Mouse (Mus musculus): Measurements from ENCODE around the gene Cyp46a1. TPM values are rescaled to one million over a fixed set of nuclear protein-coding genes. Genes with fewer than 3 reads are reported as not detected.

Gene Cyp46a1
- total RNA-seq (2014; rRNA removed) (0.81 and 0.83 TPM in 2 replicates), polyA plus RNA-seq (2012; rRNA removed) (2.5 and 3.0 TPM in 2 replicates)

GRCm38 (mm10) chr12:108333895-108334445 lies at the start of gene Cyp46a1:
Cyp46a1 (plus strand) TSS chr12:108334381.
- Histone ChIP-seq H3K27me3 (ENCODE audit: control insufficient read depth, insufficient read depth, low read length) (peaks cover 3% of the 10 kb centered on the region; the same call in 1 of the 2 replicates), H3K79me2 (ENCODE audit: control insufficient read depth, insufficient read depth, low read length) (no peaks in the 10 kb centered on the region), H3K36me3 (ENCODE audit: control insufficient read depth, insufficient read depth, low read length) (no peaks in the 10 kb centered on the region), H3K4me3 (ENCODE audit: insufficient read depth, low read depth, low read length) (peak within 1 kb of the TSS; percentile 78), H3K27ac (replicated peaks; ENCODE audit: insufficient read depth, low read depth, low read length) (peak within 1 kb of the TSS; percentile 14), H3K4me1 (ENCODE audit: control insufficient read depth, insufficient read depth, low read length) (peaks cover 4% of the 10 kb centered on the region), H3K9ac (ENCODE audit: low read depth, low read length) (peak within 1 kb of the TSS; percentile 75)
- TF ChIP-seq POLR2A (IDR thresholded peaks at IDR 0.05; ENCODE audit: extremely low read depth, insufficient read depth, low read length), result 0 out of 2 replicates have a peak, but pooled peaks have one; percentile 22
- TF ChIP-seq CTCF (IDR thresholded peaks at IDR 0.05; ENCODE audit: low read depth, low read length), result 0 out of 2 replicates have a peak, but pooled peaks have one; percentile 4
- 1% methylated on average over 54 of the region's 56 CpGs for WGBS
- DNase-seq (ENCODE audit: extremely low read depth, low read depth, low spot score), result peak; percentile 95

DNA sequence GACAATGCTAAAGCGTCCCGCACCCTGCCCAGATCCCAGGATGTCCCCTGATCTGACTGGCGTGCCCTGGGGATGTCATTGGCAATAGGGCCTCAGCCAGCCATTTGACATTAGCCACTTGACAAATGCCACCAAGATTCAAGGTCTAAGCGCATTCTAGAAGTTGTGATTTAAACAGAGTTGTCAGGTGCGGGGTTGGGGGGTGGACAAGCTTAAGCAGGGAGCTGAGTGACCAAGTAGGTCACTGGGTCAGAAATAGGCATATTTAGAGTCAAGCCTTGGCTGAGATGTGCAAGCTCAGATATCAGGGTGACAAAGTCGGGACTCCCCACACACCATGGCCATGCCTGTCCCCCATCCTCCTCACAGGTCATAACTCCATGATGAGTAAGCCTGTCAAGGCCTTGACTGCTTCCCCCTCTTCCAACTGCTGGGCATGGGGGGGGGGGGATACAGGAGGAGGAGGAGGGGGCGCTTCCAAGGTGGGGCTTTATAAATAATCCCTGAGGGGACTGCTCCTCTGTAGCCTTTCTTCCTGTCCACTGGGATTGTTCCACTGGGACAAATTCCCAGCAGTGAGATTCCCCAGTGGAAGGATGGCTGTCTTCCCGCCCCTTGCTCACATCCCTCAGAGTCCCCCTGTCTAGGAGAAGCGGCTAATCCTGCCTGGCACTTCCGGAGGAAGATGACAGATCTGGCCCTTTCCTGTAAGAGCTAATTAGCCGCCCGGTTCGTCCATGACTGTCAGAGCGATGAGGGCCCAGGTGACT lies 49.5 kb upstream of the Cyp46a1 start:
- Histone ChIP-seq H3K4me1 (ENCODE audit: control insufficient read depth, insufficient read depth, low read length) (no peaks in the 10 kb centered on the region), H3K36me3 (ENCODE audit: control insufficient read depth, insufficient read depth, low read length) (no peaks in the 10 kb centered on the region), H3K4me3 (ENCODE audit: insufficient read depth, low read depth, low read length) (no peak overlapping the region), H3K27ac (replicated peaks; ENCODE audit: insufficient read depth, low read depth, low read length) (no peak overlapping the region), H3K27me3 (ENCODE audit: control insufficient read depth, insufficient read depth, low read length) (no peaks in the 10 kb centered on the region), H3K79me2 (ENCODE audit: control insufficient read depth, insufficient read depth, low read length) (no peaks in the 10 kb centered on the region), H3K9ac (ENCODE audit: low read depth, low read length) (no peak overlapping the region)
- TF ChIP-seq CTCF (IDR thresholded peaks at IDR 0.05; ENCODE audit: low read depth, low read length) (no peak), POLR2A (IDR thresholded peaks at IDR 0.05; ENCODE audit: extremely low read depth, insufficient read depth, low read length) (no peak)
- WGBS, result 74% methylated on average over 14 of the region's 14 CpGs
- no peak for DNase-seq (ENCODE audit: extremely low read depth, low read depth, low spot score)

DNA sequence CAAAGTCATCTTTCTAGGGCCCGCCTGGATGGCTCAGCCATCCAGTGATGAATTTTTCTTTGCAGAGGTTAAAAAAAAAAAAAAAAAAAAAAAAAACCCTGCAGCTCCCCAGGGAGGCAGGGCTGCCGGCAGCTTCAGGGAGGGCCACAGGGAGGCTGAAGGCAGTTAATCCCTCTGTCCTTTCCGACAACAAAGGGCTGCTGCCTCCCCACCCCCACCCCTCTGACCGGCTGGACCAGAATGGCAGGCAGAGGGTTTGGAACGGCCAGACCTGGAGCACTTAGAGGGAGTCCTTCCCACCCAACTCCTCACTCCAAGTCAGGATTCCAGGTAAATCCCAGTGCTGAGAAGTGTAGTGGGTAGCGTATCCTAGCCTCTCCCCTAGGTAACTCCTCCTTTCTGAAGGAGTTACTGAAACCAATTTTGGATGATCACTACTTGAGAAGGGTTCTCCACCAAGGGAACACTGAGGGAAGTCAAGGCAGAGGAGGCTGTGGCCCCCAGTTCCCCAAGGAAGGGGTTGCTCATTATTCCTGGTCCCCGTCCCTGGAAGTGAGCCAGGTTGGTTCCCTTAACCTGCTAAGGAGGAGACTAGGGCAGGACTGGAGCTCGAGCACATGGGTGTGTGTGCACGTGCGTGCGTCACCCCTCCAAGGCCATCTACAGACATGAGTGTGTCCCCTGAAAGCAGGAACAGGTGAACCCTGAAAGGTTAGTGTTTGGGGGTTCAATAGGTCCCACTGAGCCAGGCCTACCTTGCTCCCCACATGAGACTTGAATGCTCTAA lies 48.8 kb upstream of the Cyp46a1 start:
- no peak overlapping the region for H3K9ac ChIP-seq (ENCODE audit: low read depth, low read length)
- H3K79me2 ChIP-seq (ENCODE audit: control insufficient read depth, insufficient read depth, low read length), result no peaks in the 10 kb centered on the region
- WGBS, result 69% methylated on average over 11 of the region's 11 CpGs
- no peak overlapping the region for H3K27ac ChIP-seq (replicated peaks; ENCODE audit: insufficient read depth, low read depth, low read length)
- no peaks in the 10 kb centered on the region for H3K27me3 ChIP-seq (ENCODE audit: control insufficient read depth, insufficient read depth, low read length)
- TF ChIP-seq CTCF (IDR thresholded peaks at IDR 0.05; ENCODE audit: low read depth, low read length), result no peak
- TF ChIP-seq POLR2A (IDR thresholded peaks at IDR 0.05; ENCODE audit: extremely low read depth, insufficient read depth, low read length), result no peak
- no peak for DNase-seq (ENCODE audit: extremely low read depth, low read depth, low spot score)
- H3K36me3 ChIP-seq (ENCODE audit: control insufficient read depth, insufficient read depth, low read length), result no peaks in the 10 kb centered on the region
- H3K4me1 ChIP-seq (ENCODE audit: control insufficient read depth, insufficient read depth, low read length), result no peaks in the 10 kb centered on the region
- H3K4me3 ChIP-seq (ENCODE audit: insufficient read depth, low read depth, low read length), result no peak overlapping the region

- H3K27me3 ChIP-seq (ENCODE audit: control insufficient read depth, insufficient read depth, low read length), result no peaks in the 10 kb centered on the region
- H3K4me3 ChIP-seq (ENCODE audit: insufficient read depth, low read depth, low read length), result no peak overlapping the region
- H3K79me2 ChIP-seq (ENCODE audit: control insufficient read depth, insufficient read depth, low read length), result no peaks in the 10 kb centered on the region
- H3K36me3 ChIP-seq (ENCODE audit: control insufficient read depth, insufficient read depth, low read length), result no peaks in the 10 kb centered on the region
- no peak for TF ChIP-seq CTCF (IDR thresholded peaks at IDR 0.05; ENCODE audit: low read depth, low read length)
- WGBS, result 95% methylated on average over 4 of the region's 4 CpGs
- DNase-seq (ENCODE audit: extremely low read depth, low read depth, low spot score), result no peak
- no peak overlapping the region for H3K27ac ChIP-seq (replicated peaks; ENCODE audit: insufficient read depth, low read depth, low read length)
- H3K4me1 ChIP-seq (ENCODE audit: control insufficient read depth, insufficient read depth, low read length), result no peaks in the 10 kb centered on the region
- H3K9ac ChIP-seq (ENCODE audit: low read depth, low read length), result no peak overlapping the region
These were observed 47.8 kb upstream of the Cyp46a1 start for GRCm38 (mm10) chr12:108286381-108286780.

- no peak overlapping the region for H3K9ac ChIP-seq (ENCODE audit: low read depth, low read length)
- no peak overlapping the region for H3K27ac ChIP-seq (replicated peaks; ENCODE audit: insufficient read depth, low read depth, low read length)
These were observed 47.2 kb upstream of the Cyp46a1 start for GRCm38 (mm10) chr12:108287011-108287410.

More at GRCm38 (mm10) chr12:108287011-108287410, 47.2 kb upstream of the Cyp46a1 start:
- Histone ChIP-seq H3K4me1 (ENCODE audit: control insufficient read depth, insufficient read depth, low read length) (no peaks in the 10 kb centered on the region), H3K36me3 (ENCODE audit: control insufficient read depth, insufficient read depth, low read length) (no peaks in the 10 kb centered on the region), H3K4me3 (ENCODE audit: insufficient read depth, low read depth, low read length) (no peak overlapping the region), H3K79me2 (ENCODE audit: control insufficient read depth, insufficient read depth, low read length) (no peaks in the 10 kb centered on the region), H3K27me3 (ENCODE audit: control insufficient read depth, insufficient read depth, low read length) (no peaks in the 10 kb centered on the region)
- no peak for DNase-seq (ENCODE audit: extremely low read depth, low read depth, low spot score)
- TF ChIP-seq CTCF (IDR thresholded peaks at IDR 0.05; ENCODE audit: low read depth, low read length) (no peak), POLR2A (IDR thresholded peaks at IDR 0.05; ENCODE audit: extremely low read depth, insufficient read depth, low read length) (no peak)
- 92% methylated on average over 8 of the region's 8 CpGs for WGBS

Data from liver, adult 2 months (tissue).